Mouse (Mus musculus) heart, embryonic 14.5 days (tissue): Measurements from ENCODE around the gene N4bp2l1. TPM values are rescaled to one million over a fixed set of nuclear protein-coding genes. Genes with fewer than 3 reads are reported as not detected.

Experiments used
- ATAC-seq: fragments of 200-750 bp; cut with Nextera tagmentation; 2 replicates; pipeline ENCODE4 v1.8.0; 2017; ENCODE audit warnings: low read depth, moderate TSS enrichment; ENCODE audit not compliant: insufficient number of reproducible peaks, insufficient read depth, low FRiP score
- H3K27ac ChIP-seq, 2 experiments: fragments of 200-500 bp in 1 of 2; fragments of 300-500 bp in 1 of 2; sonication (generic) in 1 of 2; replicated peaks in 1 of 2; 2 replicates each; pipeline ENCODE4 v1.5.1; 2012 to 2014; ENCODE audit warnings: low read depth in 2 of 2, low read length in 2 of 2, control low read depth in 1 of 2, mild to moderate bottlenecking in 1 of 2, mixed read lengths in 1 of 2; ENCODE audit not compliant: control insufficient read depth in 1 of 2, insufficient read depth in 1 of 2
- H3K27me3 ChIP-seq: fragments of 300-500 bp; sonication (generic); 2 replicates; pipeline ENCODE4 v1.6.1; 2014; ENCODE audit warnings: mild to moderate bottlenecking, low read length, control low read depth; ENCODE audit not compliant: control insufficient read depth, insufficient read depth
- H3K36me3 ChIP-seq: fragments of 300-500 bp; sonication (generic); 2 replicates; pipeline ENCODE4 v1.6.1; 2014; ENCODE audit warnings: mild to moderate bottlenecking, control low read depth, low read length, mixed read lengths; ENCODE audit not compliant: control insufficient read depth, insufficient read depth
- H3K4me1 ChIP-seq, 2 experiments: fragments of 200-500 bp in 1 of 2; fragments of 300-500 bp in 1 of 2; sonication (generic) in 1 of 2; 2 replicates each; pipeline ENCODE4 v1.6.1; 2012 to 2014; ENCODE audit warnings: low read length in 2 of 2, control low read depth in 1 of 2, mixed read lengths in 1 of 2; ENCODE audit not compliant: control insufficient read depth in 2 of 2, insufficient read depth in 2 of 2
- H3K4me2 ChIP-seq: fragments of 300-500 bp; sonication (generic); 2 replicates; pipeline ENCODE4 v1.6.1; 2014; ENCODE audit warnings: mild to moderate bottlenecking, low read length
- H3K4me3 ChIP-seq, 2 experiments: fragments of 200-500 bp in 1 of 2; fragments of 300-500 bp in 1 of 2; sonication (generic) in 1 of 2; 2 replicates each; pipeline ENCODE4 v1.5.1; 2012 to 2014; ENCODE audit warnings: low read length in 2 of 2, mild to moderate bottlenecking in 2 of 2, control low read depth in 1 of 2, low read depth in 1 of 2, moderate library complexity in 1 of 2; ENCODE audit not compliant: control insufficient read depth in 1 of 2, insufficient read depth in 1 of 2
- H3K9ac ChIP-seq: fragments of 300-500 bp; sonication (generic); 2 replicates; pipeline ENCODE4 v1.6.1; 2014; ENCODE audit warnings: mild to moderate bottlenecking, low read length
- H3K9me3 ChIP-seq: fragments of 300-500 bp; sonication (generic); 2 replicates; pipeline ENCODE4 v1.6.1; 2016; ENCODE audit warnings: low read length, control low read depth; ENCODE audit not compliant: control insufficient read depth
- WGBS: fragments of 180-500 bp; shearing (Covaris S2); extraction: QIAGEN DNeasy Blood & Tissue Kit; methylation state at CpG from one replicate; pipeline ENCODE4 v1.1.7; 2014; 5-methylcytosine and 5-hydroxymethylcytosine counted together
- polyA plus RNA-seq: library from polyadenylated mRNA; unstranded; fragments of >200 nt; fragmentation: Nextera tagmentation; extraction: Ambion mirVana; gene quantifications from 2 replicates; pipeline ENCODE4 v1.2.1, GENCODE M21; 2014

The N4bp2l1 gene
- polyA plus RNA-seq, 1 experiment from 2014 or later, result 3.6 TPM

- Histone ChIP-seq H3K4me3 (no peak overlapping the region), H3K27ac (no peak overlapping the region), H3K4me2 (no peak overlapping the region), H3K4me1 (peaks cover 0 to 9% of the 10 kb centered on the region in 2 experiments; a peak in 2 of 4 replicates), H3K36me3 (no peaks in the 10 kb centered on the region; the same call in 1 of the 2 replicates), H3K27me3 (no peaks in the 10 kb centered on the region), H3K9ac (no peak overlapping the region), H3K9me3 (no peaks in the 10 kb centered on the region)
- ATAC-seq, result no peak
- 87% methylated on average over 3 of the region's 3 CpGs for WGBS
These were observed 24.6 kb upstream of the N4bp2l1 start for GRCm38 (mm10) chr5:150621592-150621991.

- Histone ChIP-seq H3K27ac (no peak overlapping the region), H3K4me1 (peaks cover 0 to 9% of the 10 kb centered on the region in 2 experiments; a peak in 1 of 4 replicates), H3K27me3 (no peaks in the 10 kb centered on the region), H3K4me2 (no peak overlapping the region), H3K36me3 (no peaks in the 10 kb centered on the region; the same call in 1 of the 2 replicates), H3K9me3 (no peaks in the 10 kb centered on the region), H3K4me3 (no peak overlapping the region), H3K9ac (no peak overlapping the region)
- WGBS, result 89% methylated on average over 7 of the region's 7 CpGs
- ATAC-seq, result no peak
These were observed 23.7 kb upstream of the N4bp2l1 start for GRCm38 (mm10) chr5:150620588-150621135.

DNA sequence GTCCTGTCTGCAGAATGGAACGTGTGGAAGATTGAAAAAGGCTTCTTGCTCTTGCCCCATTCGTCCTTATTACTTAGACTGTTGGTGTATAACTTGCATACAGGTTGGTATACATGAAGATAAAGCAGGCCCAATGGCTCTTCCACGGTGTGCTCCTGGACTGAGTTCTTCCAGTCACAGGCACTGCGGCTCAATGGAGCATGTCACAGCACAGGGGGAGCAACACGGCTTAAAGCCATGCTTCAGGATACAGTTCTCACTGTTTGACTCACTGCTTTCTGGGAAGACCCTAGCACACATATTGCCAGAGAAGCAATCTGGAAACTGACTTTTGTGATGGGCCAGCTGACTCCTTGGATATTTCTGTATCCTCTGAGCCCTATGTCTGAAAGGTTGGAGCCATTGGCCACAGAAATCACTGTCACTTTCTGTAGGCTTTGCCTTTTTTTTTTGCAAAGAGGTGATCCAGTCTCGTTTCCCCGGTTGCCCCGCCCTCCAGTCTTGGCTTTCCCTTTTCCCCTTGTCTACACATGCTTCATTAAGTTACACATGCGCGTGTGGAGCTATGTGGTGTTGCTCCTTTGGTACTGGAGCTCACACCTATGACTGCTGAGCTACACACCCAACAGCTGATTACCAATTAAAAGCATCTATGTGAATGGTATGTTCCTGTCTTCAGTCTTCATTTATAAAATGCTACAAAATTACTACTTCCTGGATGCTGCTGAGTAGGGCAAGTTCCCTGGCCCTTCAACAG lies 21.8 kb upstream of the N4bp2l1 start:
- no peak for ATAC-seq
- Histone ChIP-seq H3K36me3 (no peaks in the 10 kb centered on the region), H3K9me3 (no peaks in the 10 kb centered on the region), H3K4me2 (no peak overlapping the region), H3K9ac (no peak overlapping the region), H3K4me3 (no peak overlapping the region), H3K4me1 (peaks cover 0 to 9% of the 10 kb centered on the region in 2 experiments; a peak in 1 of 4 replicates), H3K27me3 (no peaks in the 10 kb centered on the region), H3K27ac (no peak overlapping the region)
- WGBS, result 87% methylated on average over 10 of the region's 10 CpGs

DNA sequence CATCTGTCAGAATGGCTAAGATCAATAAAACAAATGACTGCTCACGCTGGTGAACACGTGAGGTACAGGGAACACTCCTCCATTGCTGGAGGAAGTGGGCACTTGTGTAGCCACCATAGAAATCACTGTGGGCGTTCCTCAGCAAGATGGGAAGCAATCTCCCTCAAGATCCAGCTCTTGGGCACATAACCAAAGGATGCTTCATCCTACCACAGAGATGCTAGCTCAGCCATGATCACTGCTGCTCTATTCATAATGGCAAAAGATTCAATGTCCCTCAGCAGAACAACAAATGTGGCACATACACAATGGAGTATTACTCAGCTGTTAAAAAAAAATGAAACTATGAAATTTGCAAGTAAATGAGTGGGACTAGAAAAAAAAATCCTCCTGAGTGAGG lies 19.7 kb upstream of the N4bp2l1 start:
- Histone ChIP-seq H3K27me3 (no peaks in the 10 kb centered on the region), H3K9me3 (no peaks in the 10 kb centered on the region), H3K4me1 (no peaks in the 10 kb centered on the region), H3K36me3 (no peaks in the 10 kb centered on the region), H3K27ac (no peak overlapping the region), H3K4me2 (no peak overlapping the region), H3K4me3 (no peak overlapping the region), H3K9ac (no peak overlapping the region)
- no peak for ATAC-seq
- WGBS, result 85% methylated on average over 3 of the region's 3 CpGs

DNA sequence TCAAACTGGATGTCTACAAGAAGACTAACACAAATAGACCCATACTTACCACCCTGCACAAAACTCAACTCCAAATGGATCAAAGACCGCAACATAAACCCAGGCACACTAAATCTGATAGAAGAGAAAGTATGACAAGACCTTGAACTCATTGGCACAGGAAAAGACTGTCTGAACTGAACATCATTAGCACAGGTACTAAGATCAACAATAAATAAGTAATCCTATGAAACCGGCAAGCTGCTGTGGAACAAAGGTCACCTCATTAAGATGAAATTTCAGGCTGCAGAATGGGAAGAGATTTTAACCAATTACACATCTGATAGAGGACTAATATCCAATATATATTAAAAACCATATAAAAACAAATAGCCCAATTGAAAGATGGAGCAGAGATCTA lies 19.2 kb upstream of the N4bp2l1 start:
- Histone ChIP-seq H3K9ac (no peak overlapping the region), H3K27me3 (no peaks in the 10 kb centered on the region), H3K9me3 (no peaks in the 10 kb centered on the region), H3K4me1 (no peaks in the 10 kb centered on the region), H3K4me2 (no peak overlapping the region), H3K4me3 (no peak overlapping the region), H3K36me3 (no peaks in the 10 kb centered on the region), H3K27ac (no peak overlapping the region)
- ATAC-seq, result no peak
- WGBS, result 95% methylated on average over 2 of the region's 2 CpGs

- WGBS, result 77% methylated on average over 2 of the region's 2 CpGs
- Histone ChIP-seq H3K36me3 (no peaks in the 10 kb centered on the region), H3K9me3 (no peaks in the 10 kb centered on the region), H3K4me2 (no peak overlapping the region), H3K27me3 (no peaks in the 10 kb centered on the region), H3K4me3 (no peak overlapping the region), H3K27ac (no peak overlapping the region), H3K9ac (no peak overlapping the region), H3K4me1 (no peaks in the 10 kb centered on the region)
- no peak for ATAC-seq
These were observed 17.1 kb upstream of the N4bp2l1 start for GRCm38 (mm10) chr5:150614054-150614453.

DNA sequence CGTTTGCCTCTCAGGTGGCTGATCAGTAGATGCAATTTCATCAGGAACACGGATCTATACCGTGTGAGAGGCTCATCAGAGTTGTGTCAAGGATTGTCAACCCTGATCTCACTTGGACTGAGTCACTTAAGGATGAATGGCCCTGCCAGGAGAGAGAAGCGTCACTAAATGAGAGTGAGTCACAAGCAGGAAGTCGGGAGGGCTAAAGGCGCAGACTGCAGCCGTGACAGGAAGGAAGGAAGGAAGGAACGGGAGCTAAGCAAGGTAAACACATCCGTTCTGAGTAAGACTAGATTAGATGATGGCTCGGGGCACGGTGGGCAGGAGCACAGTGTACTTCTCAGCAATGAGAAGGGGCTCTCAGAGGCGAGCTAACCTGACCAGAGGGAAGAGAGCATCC lies 14.7 kb upstream of the N4bp2l1 start:
- Histone ChIP-seq H3K4me3 (no peak overlapping the region), H3K36me3 (peaks cover 15% of the 10 kb centered on the region), H3K4me2 (no peak overlapping the region; the same call in 1 of the 2 replicates), H3K9me3 (no peaks in the 10 kb centered on the region), H3K9ac (no peak overlapping the region), H3K27ac (no peak overlapping the region), H3K27me3 (no peaks in the 10 kb centered on the region), H3K4me1 (no peaks in the 10 kb centered on the region)
- 68% methylated on average over 12 of the region's 12 CpGs for WGBS
- no peak for ATAC-seq
